Mouse (Mus musculus) neural tube, embryonic 14.5 days (tissue): ENCODE results near the gene Vasp. TPM values are rescaled to one million over a fixed set of nuclear protein-coding genes. Genes with fewer than 3 reads are reported as not detected.

Source experiments
- polyA plus RNA-seq: library from polyadenylated mRNA; unstranded; fragments of >200 nt; fragmentation: Nextera tagmentation; extraction: Ambion mirVana; gene quantifications from 2 replicates; pipeline ENCODE4 v1.2.1, GENCODE M21; 2014

The Vasp gene
- polyA plus RNA-seq, 1 experiment from 2014 or later = 17.4 TPM

Other genes with a start within 250 kb of the Vasp start
- not detected in 2 replicates for gene Foxa3, start 248.3 kb downstream of the Vasp start, polyA plus RNA-seq
- 16.8 and 16.9 TPM in 2 replicates for gene Sympk, start 247.4 kb downstream of the Vasp start, polyA plus RNA-seq
- not detected in 2 replicates for gene Rsph6a, start 217.1 kb downstream of the Vasp start, polyA plus RNA-seq
- gene Dmwd, start 195.6 kb downstream of the Vasp start, polyA plus RNA-seq = 30.2 and 35.2 TPM in 2 replicates
- gene Dmpk, start 188.0 kb downstream of the Vasp start, polyA plus RNA-seq = 7.1 and 9.4 TPM in 2 replicates
- 1.3 and 2.4 TPM in 2 replicates for gene Six5, start 177.2 kb downstream of the Vasp start, polyA plus RNA-seq
- 5.9 and 9.9 TPM in 2 replicates for gene Gm4969, start 153.4 kb downstream of the Vasp start, polyA plus RNA-seq
- 11.6 and 13.1 TPM in 2 replicates for gene Fbxo46, start 152.0 kb downstream of the Vasp start, polyA plus RNA-seq
- 18.6 and 21.2 TPM in 2 replicates for gene Qpctl, start 122.5 kb downstream of the Vasp start, polyA plus RNA-seq
- 94.1 and 110 TPM in 2 replicates for gene Snrpd2, start 122.1 kb downstream of the Vasp start, polyA plus RNA-seq
- gene Gipr, start 105.7 kb downstream of the Vasp start, polyA plus RNA-seq = 0.75 and 1.8 TPM in 2 replicates
- gene Eml2, start 95.4 kb downstream of the Vasp start, polyA plus RNA-seq = 3.5 and 4.0 TPM in 2 replicates
- gene Gpr4, start 59.3 kb downstream of the Vasp start, polyA plus RNA-seq = 2.9 and 3.4 TPM in 2 replicates
- gene Opa3, start 43.5 kb downstream of the Vasp start, polyA plus RNA-seq = 36.6 and 37.6 TPM in 2 replicates
- 0.66 and 0.75 TPM in 2 replicates for gene Ppm1n, start 8.2 kb upstream of the Vasp start, polyA plus RNA-seq
- gene Rtn2, start 10.8 kb upstream of the Vasp start, polyA plus RNA-seq = 115 and 118 TPM in 2 replicates
- gene Fosb, start 38.2 kb upstream of the Vasp start, polyA plus RNA-seq = not detected in 2 replicates
- 90.4 and 98.9 TPM in 2 replicates for gene Ercc1, start 73.0 kb upstream of the Vasp start, polyA plus RNA-seq
- 19.1 and 21.5 TPM in 2 replicates for gene Cd3eap, start 87.7 kb upstream of the Vasp start, polyA plus RNA-seq
- 1.4 and 1.7 TPM in 2 replicates for gene Ppp1r13l, start 87.9 kb upstream of the Vasp start, polyA plus RNA-seq
- gene Ercc2, start 110.2 kb upstream of the Vasp start, polyA plus RNA-seq = 11.4 TPM in 2 replicates
- 1.1 and 2.1 TPM in 2 replicates for gene Klc3, start 132.3 kb upstream of the Vasp start, polyA plus RNA-seq
- gene Ckm, start 133.0 kb upstream of the Vasp start, polyA plus RNA-seq = 0.63 and 2.0 TPM in 2 replicates
- gene Mark4, start 187.0 kb upstream of the Vasp start, polyA plus RNA-seq = 17.0 and 19.2 TPM in 2 replicates
- 0.71 TPM in 2 replicates for gene Exoc3l2, start 191.5 kb upstream of the Vasp start, polyA plus RNA-seq
- gene Bloc1s3, start 236.6 kb upstream of the Vasp start, polyA plus RNA-seq = 2.8 and 3.2 TPM in 2 replicates
- gene Trappc6a, start 236.6 kb upstream of the Vasp start, polyA plus RNA-seq = 31.7 and 33.8 TPM in 2 replicates
- 0.52 and 1.2 TPM in 2 replicates for gene Nkpd1, start 246.0 kb upstream of the Vasp start, polyA plus RNA-seq